Mouse (Mus musculus) cerebellum, postnatal 36 days (tissue): ENCODE data around the gene Ints6l.
"Not testable (repeated sequence)": the region's sequence is repeated elsewhere in the genome, so short reads cannot be mapped to it uniquely, and the experiment has no call there.

ENCODE experiments used
- DNase-seq, 2 experiments: peaks; one replicate each; pipeline ENCODE4 v3.0.0; 2021 to 2022; ENCODE audit warnings: mixed read lengths in 2 of 2

Gene Ints6l

DNA sequence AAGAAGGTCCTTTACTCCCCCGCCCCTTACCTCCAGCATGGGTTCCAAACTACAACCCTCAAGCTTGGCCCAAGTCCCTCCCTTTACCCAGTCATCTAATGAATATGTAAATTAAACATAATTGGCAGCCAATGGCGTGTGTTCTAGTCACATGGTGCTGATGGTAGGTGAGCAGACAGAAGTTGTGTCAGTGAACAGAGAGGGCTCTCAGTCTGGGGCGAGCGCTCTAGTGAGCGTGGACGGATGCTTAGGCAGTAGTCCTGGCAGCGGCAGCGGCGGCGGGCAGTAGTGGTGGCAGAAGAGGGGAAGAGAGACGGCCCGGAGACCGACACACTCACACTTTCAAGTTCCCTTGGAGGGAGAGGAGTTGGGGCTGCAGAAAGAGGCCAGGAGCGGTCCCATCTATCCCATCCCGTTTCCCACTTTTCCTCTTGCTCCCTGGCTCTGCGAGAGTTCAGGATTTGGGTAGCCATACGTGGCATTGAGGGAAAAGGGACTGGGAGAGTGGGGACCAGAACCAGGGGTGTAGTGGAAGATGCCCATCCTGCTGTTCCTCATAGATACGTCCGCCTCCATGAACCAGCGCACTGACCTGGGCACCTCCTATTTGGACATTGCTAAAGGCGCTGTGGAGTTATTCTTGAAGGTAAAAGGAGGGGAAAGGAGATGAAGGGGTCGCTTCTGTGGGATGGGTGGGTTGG lies at the start of gene Ints6l:
TSS of gene Ints6l (plus strand) at position 187 of the 701 bp plus-strand sequence.
- DNase-seq, result peak; percentile 72 to 78

GRCm38 (mm10) chrX:56405482-56405881 lies 49.2 kb upstream of the Ints6l start:
- no peak for DNase-seq

DNA sequence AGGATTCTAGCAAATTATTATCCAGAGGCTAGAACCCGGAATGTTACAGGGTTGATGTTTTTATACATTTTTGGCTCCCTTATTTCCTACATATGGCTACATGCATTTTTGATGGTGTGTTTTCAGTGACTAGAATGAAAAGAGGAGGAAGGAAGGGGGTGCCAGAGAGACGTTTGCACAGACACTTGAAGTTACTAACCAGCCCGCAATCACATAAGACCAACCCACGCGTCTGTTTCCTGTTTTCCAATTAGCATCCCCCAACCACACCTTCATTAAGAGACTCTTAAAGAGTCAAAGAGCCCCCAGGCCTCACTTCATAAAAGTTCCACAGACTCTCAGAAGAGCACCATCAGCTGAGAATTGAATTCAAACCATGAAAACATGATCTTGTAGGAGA lies 48.5 kb upstream of the Ints6l start:
- no peak for DNase-seq

DNA sequence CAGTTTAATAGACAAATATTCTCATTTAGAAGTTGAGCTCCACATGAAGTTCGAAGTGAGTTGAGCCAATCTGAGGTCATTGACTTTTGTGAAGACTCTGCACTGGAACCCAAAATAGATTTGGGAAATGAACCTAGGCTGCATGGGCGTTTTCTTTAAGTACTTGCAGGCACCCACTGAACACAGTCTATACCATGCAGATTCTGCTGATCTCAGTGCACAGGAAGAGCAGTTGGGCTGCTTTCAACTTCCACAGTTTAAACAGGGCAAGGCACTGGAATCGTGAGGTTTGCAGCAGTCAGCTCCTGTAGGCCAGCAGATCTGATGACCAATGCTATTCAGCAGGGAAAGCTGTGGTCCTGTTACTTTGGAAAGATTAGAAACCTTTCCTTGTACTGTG lies 38.4 kb upstream of the Ints6l start:
- DNase-seq, result no peak

DNA sequence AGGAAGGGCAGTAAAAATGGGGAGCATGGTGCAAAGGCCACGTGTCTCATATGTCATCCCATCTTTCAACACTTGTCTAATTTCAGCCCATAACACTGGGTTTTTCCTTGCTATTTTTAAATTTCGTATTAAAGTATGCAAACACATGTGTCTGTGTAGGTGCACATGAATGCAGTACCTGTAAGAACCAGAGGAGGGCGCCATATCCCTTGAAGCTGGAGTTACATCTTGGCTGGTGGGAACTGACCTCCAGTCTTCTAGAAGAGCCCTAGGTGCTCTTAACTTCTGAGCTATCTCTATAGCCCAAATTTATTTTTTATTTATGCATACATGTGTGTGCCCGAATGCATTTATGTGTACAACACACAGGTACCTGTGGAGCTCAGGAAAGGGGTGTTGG lies 37.1 kb upstream of the Ints6l start:
- no peak for DNase-seq

GRCm38 (mm10) chrX:56430601-56431000 lies 24.1 kb upstream of the Ints6l start:
- DNase-seq, result no peak

GRCm38 (mm10) chrX:56435758-56436283 lies 18.8 kb upstream of the Ints6l start:
- no peak for DNase-seq

- DNase-seq, result no peak
Measured at GRCm38 (mm10) chrX:56446487-56447428, 7.9 kb upstream of the Ints6l start.

GRCm38 (mm10) chrX:56447524-56448015 lies 7.1 kb upstream of the Ints6l start, which contains the start of gene Gm2174:
TSS of gene Gm2174 (plus strand) at chrX:56447965.
- DNase-seq, result no peak

GRCm38 (mm10) chrX:56455372-56456246 lies 952 bp downstream of the Ints6l start:
- DNase-seq, result peak; percentile 78 to 87

DNA sequence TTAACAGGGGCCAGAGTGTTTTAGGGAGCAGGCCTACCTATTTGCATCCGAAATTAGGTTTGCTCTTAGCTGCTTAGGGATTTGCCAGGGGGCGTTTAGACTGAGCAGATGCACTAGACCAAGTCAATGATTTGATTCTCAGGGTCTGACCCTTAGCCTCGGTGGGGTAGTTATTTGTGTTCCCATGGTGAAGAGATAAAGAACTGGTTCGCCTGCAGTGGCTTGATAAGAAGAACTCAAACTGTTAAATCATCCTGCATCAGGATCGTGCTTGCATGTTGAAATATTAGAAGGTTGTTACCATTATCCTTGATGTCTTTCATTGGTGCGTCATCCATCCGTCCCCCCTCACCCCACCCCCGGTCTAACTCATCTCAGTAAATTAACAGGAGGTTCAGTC lies 1.7 kb downstream of the Ints6l start:
- peak in 1 of 2 experiments; percentile 17 for DNase-seq

- no peak for DNase-seq
Measured at GRCm38 (mm10) chrX:56462020-56462933, 7.6 kb downstream of the Ints6l start.

DNA sequence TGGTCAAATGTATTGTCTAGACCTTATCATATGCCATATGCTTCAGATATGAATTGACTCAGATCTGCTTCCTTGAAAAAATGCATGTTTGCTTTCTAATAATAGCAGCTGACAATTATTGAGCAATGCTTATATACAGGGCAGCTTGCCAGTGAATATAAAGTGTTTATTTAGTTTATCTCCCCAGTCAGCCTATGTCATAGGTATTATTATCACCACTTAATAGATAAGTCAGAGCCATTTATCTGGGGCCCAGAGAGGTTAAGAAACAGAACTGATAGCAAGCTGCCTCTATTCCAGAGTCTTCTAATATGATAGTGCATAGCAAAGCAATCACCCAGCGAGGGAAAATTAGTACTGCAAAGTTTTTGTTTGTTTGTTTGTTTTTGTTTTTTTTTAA lies 10.2 kb downstream of the Ints6l start:
- DNase-seq, result no peak

DNA sequence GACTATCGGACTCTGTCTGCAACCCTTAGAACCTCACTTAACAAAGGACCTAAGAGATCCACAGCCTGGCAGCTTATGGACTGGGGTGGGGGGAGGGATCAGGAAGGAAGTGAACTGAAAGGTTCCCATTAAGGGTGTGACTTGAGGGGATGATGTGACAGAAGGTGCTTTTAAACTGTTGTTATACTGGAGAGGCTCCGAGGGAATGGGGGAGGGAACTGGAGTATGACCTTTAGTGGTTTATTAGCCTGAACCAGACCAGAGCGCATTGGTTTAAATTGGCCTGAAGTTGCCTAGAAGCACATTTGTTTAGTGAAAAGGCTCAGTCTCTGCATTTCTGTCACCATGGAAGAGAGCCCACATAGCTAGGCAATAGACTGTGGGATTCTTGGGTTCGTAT lies 13.0 kb downstream of the Ints6l start:
- DNase-seq, result no peak

DNA sequence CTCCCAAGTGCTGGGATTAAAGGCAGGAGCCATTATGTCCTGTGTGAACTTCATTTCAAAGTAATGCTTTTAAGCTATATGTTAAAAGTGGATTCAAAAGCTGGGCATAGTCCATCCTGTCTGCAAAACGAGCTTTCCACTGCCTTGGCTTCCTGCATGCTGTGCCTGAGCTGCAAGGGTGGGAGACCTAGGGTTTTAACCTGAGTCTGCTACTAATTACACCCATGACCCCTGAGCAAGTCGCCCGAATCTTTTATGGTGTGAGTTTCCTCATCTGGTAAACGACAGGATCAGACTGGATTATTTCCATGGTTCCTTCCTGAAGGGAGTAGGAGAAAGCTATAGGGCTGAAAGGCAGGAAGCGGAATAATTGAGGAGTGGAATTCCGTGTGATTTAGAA lies 13.8 kb downstream of the Ints6l start:
- no peak for DNase-seq

DNA sequence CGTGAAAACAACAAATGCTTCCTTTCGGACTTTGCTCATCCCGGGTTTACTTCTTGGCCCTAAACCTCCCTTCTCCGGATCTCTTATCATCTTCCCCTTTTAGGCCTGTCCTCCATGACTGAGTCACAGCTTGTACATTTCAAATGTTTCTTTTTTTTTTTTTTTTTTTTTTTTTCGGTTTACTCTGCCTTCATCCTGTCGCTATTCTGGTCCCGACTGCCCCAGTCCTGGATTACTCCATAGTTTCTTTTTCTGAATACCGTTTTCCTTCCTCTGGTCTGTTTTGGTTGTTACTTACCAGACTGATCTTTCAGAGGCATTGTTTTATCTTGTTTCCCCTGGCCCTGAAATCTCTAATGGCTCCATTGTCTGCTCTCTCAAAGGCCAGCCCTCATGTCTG lies 19.4 kb downstream of the Ints6l start:
- no peak for DNase-seq

- no peak for DNase-seq
Measured at GRCm38 (mm10) chrX:56477553-56477952, 22.9 kb downstream of the Ints6l start.

- no peak for DNase-seq
Measured at GRCm38 (mm10) chrX:56481906-56482305, 27.2 kb downstream of the Ints6l start.

DNA sequence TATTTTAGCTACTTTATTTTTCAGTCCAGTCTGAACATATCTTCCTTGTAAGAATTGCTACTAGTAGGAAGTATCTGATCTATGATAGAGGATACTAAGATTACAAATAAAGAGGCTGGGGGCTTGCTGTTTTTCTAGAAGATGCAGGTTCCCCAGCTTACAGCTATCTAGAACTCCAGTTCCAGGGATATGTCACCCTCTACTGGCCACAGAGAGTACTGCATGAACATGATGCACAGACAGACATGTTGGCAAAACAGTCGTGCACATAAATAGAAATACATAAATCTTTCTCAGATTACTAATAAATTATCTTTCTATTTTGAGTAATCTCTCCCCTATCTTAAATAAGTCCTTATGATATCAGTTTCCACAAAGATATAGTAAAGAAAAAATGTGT lies 35.1 kb downstream of the Ints6l start:
- peak; percentile 62 to 82 for DNase-seq

DNA sequence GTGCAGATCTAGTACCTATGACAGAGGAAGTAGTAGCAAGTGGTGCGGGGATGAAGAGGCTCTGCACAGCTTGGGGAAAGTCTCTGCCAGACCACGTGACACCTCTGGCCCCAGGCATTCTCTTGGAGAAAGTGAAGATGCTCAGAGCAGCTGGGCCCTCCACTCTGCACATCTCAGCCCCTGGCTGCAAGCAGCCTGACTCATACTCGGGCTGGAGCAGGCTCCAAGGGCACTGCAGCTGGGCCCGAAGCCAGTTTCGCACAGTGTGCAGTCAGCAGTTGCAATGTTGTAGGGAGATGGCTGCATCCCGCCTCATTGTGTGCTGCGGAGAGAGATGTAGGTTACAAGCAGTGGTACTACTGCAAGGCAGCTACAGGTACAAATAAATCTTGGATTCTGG lies 42.6 kb downstream of the Ints6l start:
- DNase-seq, result peak in 1 of 2 experiments; percentile 3

DNA sequence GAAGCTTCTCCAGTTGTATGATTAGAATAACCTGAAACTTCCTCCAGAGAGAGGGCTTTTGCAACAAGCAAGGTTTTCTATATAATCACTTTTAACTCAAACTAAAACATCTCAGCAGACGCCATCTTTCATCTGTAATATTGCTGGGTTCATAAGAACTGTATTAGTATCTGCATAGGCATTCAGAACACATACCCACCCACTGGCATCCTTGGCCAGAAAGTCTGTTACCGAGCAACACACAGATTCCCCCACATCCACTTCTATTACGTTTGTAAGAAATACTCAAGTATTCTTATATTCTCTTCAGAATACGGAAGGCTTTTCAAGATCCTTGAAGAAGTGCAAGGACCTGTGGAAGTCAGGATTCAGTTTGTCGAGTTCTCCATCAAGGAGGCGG lies 69.8 kb downstream of the Ints6l start, which contains the start of gene Gm10477:
TSS of gene Gm10477 (plus strand) at position 301 of the 400 bp plus-strand sequence.
- not testable (repeated sequence) for DNase-seq
